ENCODE assay signal across 8 mouse cellular contexts in the genomic region with DNA sequence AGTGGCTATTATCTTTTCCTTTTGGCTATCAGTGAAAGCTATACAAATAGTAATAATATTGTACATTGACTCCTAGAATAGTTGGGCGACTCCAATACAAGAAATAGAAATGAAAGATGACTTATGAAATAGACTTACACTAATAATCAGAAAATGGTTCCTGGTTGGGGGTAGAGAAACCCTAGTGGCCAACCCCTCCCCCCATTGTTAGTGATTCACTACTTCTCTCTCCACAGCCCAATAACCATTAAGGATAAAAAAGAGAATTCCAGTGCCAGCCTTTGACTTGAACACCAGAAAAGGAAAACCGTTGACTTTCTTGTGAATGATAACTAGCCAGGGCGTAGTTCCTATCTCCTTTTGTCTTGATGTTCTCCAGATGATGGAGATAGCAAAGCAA. TPM values are rescaled to one million over a fixed set of nuclear protein-coding genes. Genes with fewer than 3 reads are reported as not detected.
DNase-seq lines count a peak whose midpoint lies in the region; ATAC-seq lines count a peak whose summit lies in the region.
"Had no signal": no experiment of that assay in that cellular context is flagged by ENCODE, and none has a peak within 500 bp of the region (broad histone marks: within the 10 kb centered on the region; RNA-seq: fewer than 3 reads in every experiment).

No protein-coding gene starts in this region.

- 72% methylated on average over 3 of the region's 3 CpGs for WGBS in forebrain, embryonic 11.5 days
- WGBS in limb, embryonic 15.5 days: 69% methylated on average over 3 of the region's 3 CpGs

- H3K27ac ChIP-seq in forebrain, embryonic 11.5 days (ENCODE audit: low read depth, low read length): no peak overlapping the region
- no peak overlapping the region for H3K27ac ChIP-seq in limb, embryonic 15.5 days

- H3K4me2 ChIP-seq in forebrain, embryonic 11.5 days (ENCODE audit: low read depth, low read length, severe bottlenecking): peak overlapping the region; percentile 71
- H3K4me2 ChIP-seq in limb, embryonic 15.5 days: peak overlapping the region; percentile 72

- no peaks in the 10 kb centered on the region for H3K36me3 ChIP-seq in megakaryocyte, embryonic 14.5 days (replicated peaks; ENCODE audit: low read length)
- H3K36me3 ChIP-seq in forebrain, embryonic 11.5 days (ENCODE audit: control insufficient read depth, insufficient read depth, low read length): no peaks in the 10 kb centered on the region
- no peaks in the 10 kb centered on the region for H3K36me3 ChIP-seq in limb, embryonic 15.5 days

- H3K4me3 ChIP-seq in megakaryocyte, embryonic 14.5 days (replicated peaks): peak overlapping the region; percentile 98
- peak overlapping the region; percentile 100 for H3K4me3 ChIP-seq in forebrain, embryonic 11.5 days (ENCODE audit: low read depth, low read length)
- H3K4me3 ChIP-seq in limb, embryonic 15.5 days: peak overlapping the region; percentile 99

- no peaks in the 10 kb centered on the region for H3K27me3 ChIP-seq in megakaryocyte, embryonic 14.5 days (replicated peaks)
- H3K27me3 ChIP-seq in forebrain, embryonic 11.5 days (ENCODE audit: control insufficient read depth, insufficient read depth, low read length): no peaks in the 10 kb centered on the region
- no peaks in the 10 kb centered on the region for H3K27me3 ChIP-seq in limb, embryonic 15.5 days

- peaks cover 55% of the 10 kb centered on the region for H3K4me1 ChIP-seq in megakaryocyte, embryonic 14.5 days
- H3K4me1 ChIP-seq in forebrain, embryonic 11.5 days (replicated peaks; ENCODE audit: control insufficient read depth, insufficient read depth, low read length): peaks cover 13% of the 10 kb centered on the region; the same call in 1 of the 2 replicates
- peaks cover 20% of the 10 kb centered on the region for H3K4me1 ChIP-seq in limb, embryonic 15.5 days

- H3K9ac ChIP-seq in forebrain, embryonic 11.5 days (ENCODE audit: low read length): no peak overlapping the region; the same call in 1 of the 2 replicates
- H3K9ac ChIP-seq in limb, embryonic 15.5 days: no peak overlapping the region

- DNase-seq in forebrain, embryonic 11.5 days (ENCODE audit: low spot score): no peak
- no peak for DNase-seq in cerebellum, adult 9-10 months
- DNase-seq in thymus, postnatal 10 days (ENCODE audit: low spot score in 2 of 2): no peak
- DNase-seq in ovary, postnatal 36 days (ENCODE audit: low spot score): no peak

- no peak for ATAC-seq in megakaryocyte, adult 5-6 weeks (ENCODE audit: poor library complexity, severe bottlenecking)
- ATAC-seq in forebrain, embryonic 11.5 days (replicated peaks; ENCODE audit: low FRiP score): no peak
- ATAC-seq in limb, embryonic 15.5 days (ENCODE audit: insufficient number of reproducible peaks, low FRiP score, low TSS enrichment, low read depth): no peak

- H3K9me3 ChIP-seq in megakaryocyte, embryonic 14.5 days: no peaks in the 10 kb centered on the region
- no peaks in the 10 kb centered on the region for H3K9me3 ChIP-seq in forebrain, embryonic 11.5 days (ENCODE audit: control insufficient read depth, low read length)
- H3K9me3 ChIP-seq in limb, embryonic 15.5 days: no peaks in the 10 kb centered on the region

RNA-seq across cellular contexts. Expression of a gene that starts 1.9 kb away (rescaled TPM):
- 2.0 and 2.6 TPM in 2 replicates for polyA plus RNA-seq in megakaryocyte, embryonic 14.5 days (2012; ENCODE audit: insufficient read depth, low replicate concordance)
- total RNA-seq in megakaryocyte, adult 5-6 weeks (2015): 77.1 and 85.8 TPM in 2 replicates
- 55.3 and 58.3 TPM in 2 replicates for total RNA-seq in megakaryocyte, adult 5-6 weeks (2017)
- 87.6 and 92.3 TPM in 2 replicates for polyA plus RNA-seq in forebrain, embryonic 11.5 days (2014; fragmentation: Nextera tagmentation; extraction: Ambion mirVana)
- 44.5 and 60.6 TPM in 2 replicates for polyA plus RNA-seq in limb, embryonic 15.5 days (2015; fragmentation: Nextera tagmentation; extraction: Ambion mirVana)

RNA-seq across cellular contexts. Expression of a gene that starts 28.6 kb away (rescaled TPM):
- not detected in 2 replicates for polyA plus RNA-seq in megakaryocyte, embryonic 14.5 days (2012; ENCODE audit: insufficient read depth, low replicate concordance)
- total RNA-seq in megakaryocyte, adult 5-6 weeks (2015): not detected in 2 replicates
- total RNA-seq in megakaryocyte, adult 5-6 weeks (2017): not detected in 2 replicates
- not detected in 2 replicates for polyA plus RNA-seq in forebrain, embryonic 11.5 days (2014; fragmentation: Nextera tagmentation; extraction: Ambion mirVana)
- not detected in 2 replicates for polyA plus RNA-seq in limb, embryonic 15.5 days (2015; fragmentation: Nextera tagmentation; extraction: Ambion mirVana)
- polyA plus RNA-seq: small intestine, adult 2 months had no signal

Comparison
In these comparisons a context has a peak if more than half of its experiments do, and no peak if none do; other contexts are left out.
1. RNA of a gene that starts 1.9 kb away (polyA plus RNA-seq): 87.6 to 92.3 TPM in forebrain, embryonic 11.5 days and 44.5 to 60.6 TPM in limb, embryonic 15.5 days; 2.0 to 2.6 TPM in megakaryocyte, embryonic 14.5 days; every median in the first group is over 10 times any median in the second.
2. Peak in every context shown above with its lines, with median percentiles within 50 percentile points of each other: H3K4me3 ChIP-seq.